Mouse (Mus musculus): Measurements from ENCODE around the gene 4933434E20Rik. TPM values are rescaled to one million over a fixed set of nuclear protein-coding genes. Genes with fewer than 3 reads are reported as not detected.

The 4933434E20Rik gene
- polyA plus RNA-seq, 1 experiment from 2014 or later: 143 TPM

GRCm38 (mm10) chr3:90072294-90072693 lies 20.9 kb downstream of the 4933434E20Rik start, which contains the start of gene Tpm3:
Tpm3 (plus strand) TSS chr3:90072649.
- no peak for TF ChIP-seq CTCF (IDR thresholded peaks at IDR 0.05; ENCODE audit: low read depth)
- no peak within 1 kb of the TSS for H3K9ac ChIP-seq
- WGBS: 64% methylated on average over 4 of the region's 4 CpGs

GRCm38 (mm10) chr3:90076921-90077716 lies 25.7 kb downstream of the 4933434E20Rik start:
- H3K27ac ChIP-seq (ENCODE audit: low read depth): no peak overlapping the region
- ATAC-seq (ENCODE audit: insufficient read depth) (no peak), DNase-seq (peak; percentile 94)
- 0 out of 2 replicates have a peak overlapping the region, but pooled peaks have one; percentile 35 for H3K4me2 ChIP-seq
- H3K36me3 ChIP-seq (ENCODE audit: insufficient read depth): 0 out of 2 replicates have a peak, but pooled peaks cover 2% of the 10 kb centered on the region
- no peak overlapping the region for H3K9ac ChIP-seq
- 8% methylated on average over 5 of the region's 5 CpGs for WGBS
- no peak overlapping the region for H3K4me3 ChIP-seq (ENCODE audit: low read depth, low read length)
- peak; percentile 81 for TF ChIP-seq CTCF (IDR thresholded peaks at IDR 0.05; ENCODE audit: low read depth)
- H3K27me3 ChIP-seq (ENCODE audit: insufficient read depth, low read length): no peaks in the 10 kb centered on the region
- no peaks in the 10 kb centered on the region for H3K9me3 ChIP-seq (ENCODE audit: low read depth, low read length)
- H3K4me1 ChIP-seq (ENCODE audit: insufficient read depth): peaks cover 10% of the 10 kb centered on the region

More at GRCm38 (mm10) chr3:90072294-90072693, 20.9 kb downstream of the 4933434E20Rik start, which contains the start of gene Tpm3:
- no peaks in the 10 kb centered on the region for H3K9me3 ChIP-seq (ENCODE audit: low read depth, low read length)
- no peaks in the 10 kb centered on the region for H3K4me1 ChIP-seq (ENCODE audit: insufficient read depth)
- no peak within 1 kb of the TSS for H3K4me2 ChIP-seq
- H3K27ac ChIP-seq (ENCODE audit: low read depth): no peak within 1 kb of the TSS
- no peaks in the 10 kb centered on the region for H3K36me3 ChIP-seq (ENCODE audit: insufficient read depth)
- no peak for DNase-seq
- no peaks in the 10 kb centered on the region for H3K27me3 ChIP-seq (ENCODE audit: insufficient read depth, low read length)
- no peak within 1 kb of the TSS for H3K4me3 ChIP-seq (ENCODE audit: low read depth, low read length)
- ATAC-seq (ENCODE audit: insufficient read depth): no peak

- ATAC-seq (ENCODE audit: insufficient read depth) (no peak), DNase-seq (no peak)
- Histone ChIP-seq H3K4me1 (ENCODE audit: insufficient read depth) (peaks cover 16% of the 10 kb centered on the region), H3K9me3 (ENCODE audit: low read depth, low read length) (no peaks in the 10 kb centered on the region), H3K36me3 (ENCODE audit: insufficient read depth) (0 out of 2 replicates have a peak, but pooled peaks cover 6% of the 10 kb centered on the region), H3K27me3 (ENCODE audit: insufficient read depth, low read length) (no peaks in the 10 kb centered on the region), H3K4me3 (ENCODE audit: low read depth, low read length) (no peak overlapping the region), H3K4me2 (no peak overlapping the region), H3K27ac (ENCODE audit: low read depth) (no peak overlapping the region), H3K9ac (no peak overlapping the region)
- WGBS: 43% methylated on average over 5 of the region's 5 CpGs
- no peak for TF ChIP-seq CTCF (IDR thresholded peaks at IDR 0.05; ENCODE audit: low read depth)
Measured at GRCm38 (mm10) chr3:90078224-90078623, 26.8 kb downstream of the 4933434E20Rik start.

GRCm38 (mm10) chr3:90079133-90079762 lies 27.8 kb downstream of the 4933434E20Rik start:
- peak; percentile 24; the same call in 1 of the 2 replicates for TF ChIP-seq CTCF (IDR thresholded peaks at IDR 0.05; ENCODE audit: low read depth)
- DNase-seq (peak; percentile 98), ATAC-seq (ENCODE audit: insufficient read depth) (peak; percentile 97)
- Histone ChIP-seq H3K36me3 (ENCODE audit: insufficient read depth) (0 out of 2 replicates have a peak, but pooled peaks cover 8% of the 10 kb centered on the region), H3K4me3 (ENCODE audit: low read depth, low read length) (peak overlapping the region; percentile 96), H3K9me3 (ENCODE audit: low read depth, low read length) (no peaks in the 10 kb centered on the region), H3K4me1 (ENCODE audit: insufficient read depth) (peaks cover 25% of the 10 kb centered on the region), H3K4me2 (peak overlapping the region; percentile 77), H3K9ac (peak overlapping the region; percentile 90), H3K27me3 (ENCODE audit: insufficient read depth, low read length) (no peaks in the 10 kb centered on the region), H3K27ac (ENCODE audit: low read depth) (peak overlapping the region; percentile 99)
- WGBS: under 1% methylated on average over 33 of the region's 33 CpGs

GRCm38 (mm10) chr3:90079763-90080497 lies 28.5 kb downstream of the 4933434E20Rik start:
- Histone ChIP-seq H3K4me3 (ENCODE audit: low read depth, low read length) (peak overlapping the region; percentile 96), H3K27ac (ENCODE audit: low read depth) (peak overlapping the region; percentile 99), H3K27me3 (ENCODE audit: insufficient read depth, low read length) (no peaks in the 10 kb centered on the region), H3K4me2 (peak overlapping the region; percentile 77), H3K9ac (peak overlapping the region; percentile 90), H3K4me1 (ENCODE audit: insufficient read depth) (peaks cover 25% of the 10 kb centered on the region), H3K36me3 (ENCODE audit: insufficient read depth) (0 out of 2 replicates have a peak, but pooled peaks cover 8% of the 10 kb centered on the region), H3K9me3 (ENCODE audit: low read depth, low read length) (no peaks in the 10 kb centered on the region)
- ATAC-seq (ENCODE audit: insufficient read depth) (peak; percentile 57), DNase-seq (peak; percentile 90)
- under 1% methylated on average over 53 of the region's 53 CpGs for WGBS
- TF ChIP-seq CTCF (IDR thresholded peaks at IDR 0.05; ENCODE audit: low read depth): peak; percentile 1; the same call in 1 of the 2 replicates

- Histone ChIP-seq H3K4me1 (ENCODE audit: insufficient read depth) (peaks cover 27% of the 10 kb centered on the region), H3K9me3 (ENCODE audit: low read depth, low read length) (no peaks in the 10 kb centered on the region), H3K9ac (peak overlapping the region; percentile 90), H3K27me3 (ENCODE audit: insufficient read depth, low read length) (no peaks in the 10 kb centered on the region), H3K4me3 (ENCODE audit: low read depth, low read length) (peak overlapping the region; percentile 96), H3K27ac (ENCODE audit: low read depth) (peak overlapping the region; percentile 99), H3K36me3 (ENCODE audit: insufficient read depth) (peaks cover 8% of the 10 kb centered on the region; the same call in 1 of the 2 replicates), H3K4me2 (peak overlapping the region; percentile 77)
- peak; percentile 2 for ATAC-seq (ENCODE audit: insufficient read depth)
- TF ChIP-seq CTCF (IDR thresholded peaks at IDR 0.05; ENCODE audit: low read depth): no peak
- no peak for DNase-seq
- WGBS: under 1% methylated on average over 6 of the region's 6 CpGs
Measured at GRCm38 (mm10) chr3:90080498-90080863, 29.0 kb downstream of the 4933434E20Rik start.
